Mouse (Mus musculus): ENCODE results near the gene Gm4303.
"Not testable (repeated sequence)": the region's sequence is repeated elsewhere in the genome, so short reads cannot be mapped to it uniquely, and the experiment has no call there.

DNA sequence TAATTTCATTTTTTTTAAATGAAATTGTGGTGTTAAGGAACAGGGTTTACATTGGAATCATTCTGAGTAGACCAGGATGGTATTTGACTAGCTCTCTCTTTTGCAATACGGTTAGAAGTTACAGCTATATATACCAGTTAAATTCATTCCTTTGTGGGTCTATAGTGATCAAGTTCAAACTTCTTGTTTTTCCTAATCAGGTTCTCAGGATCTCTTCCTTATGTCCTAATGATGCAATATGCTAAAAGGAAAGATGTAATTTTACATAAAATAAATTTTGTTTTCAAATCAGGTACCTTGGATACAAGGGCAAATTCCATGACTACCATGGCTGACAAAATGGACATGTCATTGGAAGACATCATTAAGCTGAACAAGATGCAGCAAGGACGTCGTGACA lies at the start of gene Gm4303:
- not testable (repeated sequence) for TF ChIP-seq CTCF, EP300 (IDR thresholded peaks at IDR 0.05; ENCODE audit: low read depth)
